Mouse (Mus musculus) MEL (cell line): ENCODE data around the gene Ccl28. TPM values are rescaled to one million over a fixed set of nuclear protein-coding genes. Genes with fewer than 3 reads are reported as not detected.
"Not testable (repeated sequence)": the region's sequence is repeated elsewhere in the genome, so short reads cannot be mapped to it uniquely, and the experiment has no call there.

Experiments used
- DNase-seq: peaks from one replicate; pipeline ENCODE4 v3.0.0; 2011; ENCODE audit warnings: low read depth, low spot score
- H3K27ac ChIP-seq: 2 replicates; pipeline ENCODE4 v1.5.1; 2012; ENCODE audit warnings: low read depth, mild to moderate bottlenecking, control low read depth, low read length, moderate library complexity; ENCODE audit not compliant: control insufficient read depth
- H3K27me3 ChIP-seq, 2 experiments: fragments of 150-350 bp in 1 of 2; sonication (generic) in 1 of 2; 2 replicates each; pipeline ENCODE4 v1.6.1; 2012; ENCODE audit warnings: low read length in 2 of 2, mild to moderate bottlenecking in 2 of 2, improper control_type of control experiment in 1 of 2, moderate library complexity in 1 of 2; ENCODE audit not compliant: insufficient read depth in 2 of 2, control insufficient read depth in 1 of 2
- H3K36me3 ChIP-seq, 2 experiments: 2 replicates each; pipeline ENCODE4 v1.6.1; 2012 to 2014; ENCODE audit warnings: low read length in 2 of 2, improper control_type of control experiment in 1 of 2, inconsistent platforms in 1 of 2, mild to moderate bottlenecking in 1 of 2; ENCODE audit not compliant: insufficient read depth in 2 of 2, control insufficient read depth in 1 of 2
- H3K4me1 ChIP-seq, 2 experiments: fragments of 150-350 bp in 1 of 2; sonication (generic) in 1 of 2; 2 replicates each; pipeline ENCODE4 v1.6.1; 2012; ENCODE audit warnings: low read length in 2 of 2, improper control_type of control experiment in 1 of 2, mild to moderate bottlenecking in 1 of 2; ENCODE audit not compliant: insufficient read depth in 2 of 2, control insufficient read depth in 1 of 2
- H3K4me3 ChIP-seq, 2 experiments: fragments of 150-350 bp in 1 of 2; sonication (generic) in 1 of 2; 2 replicates each; pipeline ENCODE4 v1.5.1; 2012; ENCODE audit warnings: low read depth in 2 of 2, low read length in 2 of 2, mild to moderate bottlenecking in 2 of 2, moderate library complexity in 2 of 2, control low read depth in 1 of 2, improper control_type of control experiment in 1 of 2; ENCODE audit not compliant: control insufficient read depth in 1 of 2, insufficient read depth in 1 of 2
- H3K79me2 ChIP-seq: 2 replicates; pipeline ENCODE4 v1.6.1; 2012; ENCODE audit warnings: mild to moderate bottlenecking, low read length, moderate library complexity; ENCODE audit not compliant: control insufficient read depth, poor library complexity, insufficient read depth
- H3K9ac ChIP-seq: 2 replicates; pipeline ENCODE4 v1.6.1; 2012; ENCODE audit warnings: low read depth, mild to moderate bottlenecking, control low read depth, low read length, moderate library complexity; ENCODE audit not compliant: control insufficient read depth, poor library complexity, severe bottlenecking
- H3K9me3 ChIP-seq: fragments of 150-350 bp; sonication (generic); replicated peaks from 2 replicates; pipeline ENCODE4 v1.6.1; 2012; ENCODE audit warnings: mild to moderate bottlenecking, low read length, improper control_type of control experiment, moderate library complexity; ENCODE audit not compliant: insufficient read depth
- BHLHE40 ChIP-seq: IDR thresholded peaks from 2 replicates; pipeline ENCODE4 v1.6.1; 2012; ENCODE audit warnings: low read depth, mild to moderate bottlenecking, inconsistent platforms, low read length, improper control_type of control experiment, borderline replicate concordance
- CHD1 ChIP-seq: IDR thresholded peaks from 2 replicates; pipeline ENCODE4 v1.6.1; 2012; ENCODE audit warnings: low read depth, mild to moderate bottlenecking, inconsistent platforms, low read length, improper control_type of control experiment
- E2F4 ChIP-seq: IDR thresholded peaks from 2 replicates; pipeline ENCODE4 v1.6.1; 2011; ENCODE audit warnings: low read depth, low read length, improper control_type of control experiment, borderline replicate concordance
- EP300 ChIP-seq, 2 experiments: IDR thresholded peaks; 2 replicates each; pipeline ENCODE4 v1.6.1; 2011; ENCODE audit warnings: improper control_type of control experiment in 2 of 2, low read length in 2 of 2, low read depth in 1 of 2, mild to moderate bottlenecking in 1 of 2
- ETS1 ChIP-seq: IDR thresholded peaks from 2 replicates; pipeline ENCODE4 v1.6.1; 2012; ENCODE audit warnings: low read depth, mild to moderate bottlenecking, inconsistent platforms, low read length, improper control_type of control experiment, moderate library complexity
- GABPA ChIP-seq: IDR thresholded peaks from 2 replicates; pipeline ENCODE4 v1.6.1; 2012; ENCODE audit warnings: low read depth, mild to moderate bottlenecking, inconsistent platforms, low read length, improper control_type of control experiment, moderate library complexity
- MAFK ChIP-seq: IDR thresholded peaks from 2 replicates; pipeline ENCODE4 v1.6.1; 2011; ENCODE audit warnings: low read depth, mild to moderate bottlenecking, low read length, improper control_type of control experiment, borderline replicate concordance
- NRF1 ChIP-seq: IDR thresholded peaks from 2 replicates; pipeline ENCODE4 v1.6.1; 2014; ENCODE audit warnings: low read depth, mild to moderate bottlenecking, inconsistent platforms, low read length, improper control_type of control experiment, moderate library complexity; ENCODE audit not compliant: poor library complexity, insufficient read depth, severe bottlenecking
- POLR2A ChIP-seq, 2 experiments: IDR thresholded peaks; 2 replicates each; pipeline ENCODE4 v1.6.1; 2011 to 2012; ENCODE audit warnings: low read length in 2 of 2, mild to moderate bottlenecking in 2 of 2, control low read depth in 1 of 2, improper control_type of control experiment in 1 of 2, low read depth in 1 of 2, moderate library complexity in 1 of 2; ENCODE audit not compliant: control insufficient read depth in 1 of 2, insufficient read depth in 1 of 2, poor library complexity in 1 of 2
- RAD21 ChIP-seq: IDR thresholded peaks from 2 replicates; pipeline ENCODE4 v1.6.1; 2011; ENCODE audit warnings: mild to moderate bottlenecking, low read depth, low read length, improper control_type of control experiment
- RCOR1 ChIP-seq: IDR thresholded peaks from 2 replicates; pipeline ENCODE4 v1.6.1; 2012; ENCODE audit warnings: low read depth, mild to moderate bottlenecking, inconsistent platforms, low read length, improper control_type of control experiment
- SMC3 ChIP-seq: IDR thresholded peaks from 2 replicates; pipeline ENCODE4 v1.6.1; 2011; ENCODE audit warnings: low read depth, low read length, improper control_type of control experiment
- TAL1 ChIP-seq: IDR thresholded peaks from 2 replicates; pipeline ENCODE4 v1.6.1; 2012; ENCODE audit warnings: mild to moderate bottlenecking, inconsistent platforms, low read length, moderate library complexity, mixed read lengths
- TCF12 ChIP-seq: IDR thresholded peaks from 2 replicates; pipeline ENCODE4 v1.6.1; 2014; ENCODE audit warnings: low read depth, mild to moderate bottlenecking, inconsistent platforms, low read length, improper control_type of control experiment, moderate library complexity
- USF2 ChIP-seq, 2 experiments: IDR thresholded peaks; 2 replicates each; pipeline ENCODE4 v1.6.1; 2011 to 2012; ENCODE audit warnings: improper control_type of control experiment in 2 of 2, low read length in 2 of 2, borderline replicate concordance in 1 of 2, inconsistent platforms in 1 of 2, low read depth in 1 of 2, mild to moderate bottlenecking in 1 of 2; ENCODE audit not compliant: insufficient read depth in 1 of 2
- ZC3H11A ChIP-seq: IDR thresholded peaks from 2 replicates; pipeline ENCODE4 v1.6.1; 2012; ENCODE audit warnings: low read depth, mild to moderate bottlenecking, inconsistent platforms, low read length, improper control_type of control experiment
- ZKSCAN1 ChIP-seq: IDR thresholded peaks from 2 replicates; pipeline ENCODE4 v1.6.1; 2012; ENCODE audit warnings: low read depth, mild to moderate bottlenecking, inconsistent platforms, low read length, improper control_type of control experiment, moderate library complexity
- polyA plus RNA-seq, 2 experiments: library from polyadenylated mRNA; stranded (reverse) in 1 of 2; unstranded in 1 of 2; fragments of >175 nt in 1 of 2; fragments of >200 nt in 1 of 2; gene quantifications; 2 replicates each; pipeline versions ENCODE4 v1.2.1 to v1.2.4; 2012; ENCODE audit warnings: low replicate concordance in 2 of 2, low read depth in 1 of 2; ENCODE audit not compliant: insufficient read length in 2 of 2, insufficient read depth in 1 of 2, missing spikeins in 1 of 2
- total RNA-seq: library from RNA; depleted of rRNA; stranded (reverse); fragments of 300-350 nt; gene quantifications from 2 replicates; pipeline ENCODE4 v1.2.3, GENCODE M21; 2012

The Ccl28 gene
- total and polyA plus RNA-seq, 3 experiments: not detected

- no peak for TF ChIP-seq TAL1
- TF ChIP-seq ZC3H11A: no peak
- no peak for TF ChIP-seq ZKSCAN1
- no peak for TF ChIP-seq USF2 (IDR thresholded peaks at IDR 0.05; ENCODE audit: borderline replicate concordance in 1 of 2, insufficient read depth in 1 of 2, low read depth in 1 of 2, low read length in 2 of 2)
- no peak for TF ChIP-seq NRF1
- no peak for TF ChIP-seq POLR2A (IDR thresholded peaks at IDR 0.05; ENCODE audit: control insufficient read depth in 1 of 2, insufficient read depth in 1 of 2, low read depth in 1 of 2, low read length in 2 of 2, poor library complexity in 1 of 2)
- TF ChIP-seq TCF12: no peak
- no peak for TF ChIP-seq E2F4
- no peak for TF ChIP-seq GABPA
- TF ChIP-seq SMC3: no peak
- TF ChIP-seq CHD1: no peak
- TF ChIP-seq MAFK: no peak
- TF ChIP-seq, all 39 proteins: peak for 0
- no peak overlapping the region for H3K4me3 ChIP-seq
- no peaks in the 10 kb centered on the region for H3K79me2 ChIP-seq
- no peak for DNase-seq
- no peaks in the 10 kb centered on the region for H3K36me3 ChIP-seq
- no peak overlapping the region for H3K9ac ChIP-seq
- no peaks in the 10 kb centered on the region for H3K4me1 ChIP-seq
- no peak overlapping the region for H3K27ac ChIP-seq
- no peaks in the 10 kb centered on the region for H3K9me3 ChIP-seq
- no peaks in the 10 kb centered on the region for H3K27me3 ChIP-seq
Observed at GRCm38 (mm10) chr13:119619735-119620134, 3.9 kb upstream of the Ccl28 start.

DNA sequence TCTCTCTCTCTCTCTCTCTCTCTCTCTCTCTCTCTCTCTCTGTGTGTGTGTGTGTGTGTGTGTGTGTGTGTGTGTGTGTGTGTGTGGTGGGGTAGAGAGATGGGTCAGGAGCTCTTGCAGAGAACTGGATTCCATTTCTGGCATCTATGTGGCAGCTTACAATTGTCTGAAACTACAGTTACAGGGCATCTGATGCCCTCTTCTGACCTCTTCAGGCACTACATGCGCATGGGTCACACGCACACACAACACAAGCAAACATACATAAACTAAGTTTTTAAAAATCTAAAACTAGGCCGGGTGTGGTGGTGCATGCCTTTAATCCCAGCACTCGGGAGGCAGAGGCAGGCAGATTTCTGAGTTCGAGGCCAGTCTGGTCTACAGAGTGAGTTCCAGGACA is 2.3 kb downstream of the Ccl28 start:
- H3K79me2 ChIP-seq, H3K27ac ChIP-seq, H3K4me1 ChIP-seq, H3K27me3 ChIP-seq, H3K9ac ChIP-seq, H3K9me3 ChIP-seq, DNase-seq, H3K36me3 ChIP-seq, H3K4me3 ChIP-seq: not testable (repeated sequence)

- no peak for TF ChIP-seq ETS1
- TF ChIP-seq POLR2A (IDR thresholded peaks at IDR 0.05; ENCODE audit: control insufficient read depth in 1 of 2, insufficient read depth in 1 of 2, low read depth in 1 of 2, low read length in 2 of 2, poor library complexity in 1 of 2): no peak
- TF ChIP-seq RCOR1: no peak
- TF ChIP-seq RAD21: no peak
- TF ChIP-seq EP300 (IDR thresholded peaks at IDR 0.05; ENCODE audit: low read depth in 1 of 2, low read length in 2 of 2): no peak
- no peak for TF ChIP-seq BHLHE40
- H3K27me3 ChIP-seq: no peaks in the 10 kb centered on the region; a peak in 1 of 4 replicates
- H3K9ac ChIP-seq: no peak overlapping the region
- no peak overlapping the region for H3K27ac ChIP-seq
- no peaks in the 10 kb centered on the region for H3K4me1 ChIP-seq
- H3K36me3 ChIP-seq: no peaks in the 10 kb centered on the region
- no peak for DNase-seq
- H3K9me3 ChIP-seq: no peaks in the 10 kb centered on the region
- H3K4me3 ChIP-seq: no peak overlapping the region
- no peaks in the 10 kb centered on the region for H3K79me2 ChIP-seq
Observed at GRCm38 (mm10) chr13:119631482-119632155, 8.0 kb downstream of the Ccl28 start.
